Mouse (Mus musculus): ENCODE data around the gene Armh1.

Gene Armh1

GRCm38 (mm10) chr4:117251801-117252316 is at the start of gene Armh1, which contains the start of gene Tmem53:
TSS of gene Armh1 (minus strand) at chr4:117252125.
TSS of gene Tmem53 (plus strand) at chr4:117251951.
- peak; percentile 73 to 79 for DNase-seq

GRCm38 (mm10) chr4:117299921-117300320 is 48.0 kb upstream of the Armh1 start:
- no peak for DNase-seq

- no peak for DNase-seq
Observed at GRCm38 (mm10) chr4:117297819-117298218, 45.9 kb upstream of the Armh1 start.

GRCm38 (mm10) chr4:117296849-117297593 is 45.1 kb upstream of the Armh1 start:
- DNase-seq, result no peak

- no peak for DNase-seq
Observed at GRCm38 (mm10) chr4:117291696-117292095, 39.8 kb upstream of the Armh1 start.

GRCm38 (mm10) chr4:117288927-117289801 is 37.2 kb upstream of the Armh1 start:
- DNase-seq, result peak; percentile 71 to 87

- DNase-seq, result no peak
Observed at GRCm38 (mm10) chr4:117288277-117288926, 36.5 kb upstream of the Armh1 start.

GRCm38 (mm10) chr4:117284363-117284762 is 32.4 kb upstream of the Armh1 start:
- DNase-seq, result no peak

- DNase-seq, result no peak
Observed at GRCm38 (mm10) chr4:117283271-117284191, 31.6 kb upstream of the Armh1 start.

- no peak for DNase-seq
Observed at GRCm38 (mm10) chr4:117281090-117281845, 29.3 kb upstream of the Armh1 start.

- no peak for DNase-seq
Observed at GRCm38 (mm10) chr4:117280397-117280930, 28.5 kb upstream of the Armh1 start.

GRCm38 (mm10) chr4:117279253-117279642 is 27.3 kb upstream of the Armh1 start:
- no peak for DNase-seq

GRCm38 (mm10) chr4:117278381-117279252 is 26.7 kb upstream of the Armh1 start:
- DNase-seq, result no peak

- DNase-seq, result no peak
Observed at GRCm38 (mm10) chr4:117277687-117278086, 25.8 kb upstream of the Armh1 start.

GRCm38 (mm10) chr4:117277021-117277420 is 25.1 kb upstream of the Armh1 start:
- DNase-seq, result no peak

GRCm38 (mm10) chr4:117276281-117276711 is 24.4 kb upstream of the Armh1 start:
- DNase-seq, result no peak

GRCm38 (mm10) chr4:117274720-117275119 is 22.8 kb upstream of the Armh1 start:
- DNase-seq, result no peak

GRCm38 (mm10) chr4:117272459-117272858 is 20.5 kb upstream of the Armh1 start:
- no peak for DNase-seq

- peak; percentile 62 to 70 for DNase-seq
Observed at GRCm38 (mm10) chr4:117270278-117270677, 18.4 kb upstream of the Armh1 start.

Data from cerebellum, adult 18-20 months (tissue).